Mouse (Mus musculus) adrenal gland, postnatal 14 days (tissue): ENCODE measurements around the gene 1700008O03Rik. TPM values are rescaled to one million over a fixed set of nuclear protein-coding genes. Genes with fewer than 3 reads are reported as not detected.
A peak's percentile ranks its signal among the peaks of the same experiment; 100 is the strongest.

Source experiments
- DNase-seq: peaks from one replicate; pipeline ENCODE4 v3.0.0; 2021; ENCODE audit warnings: mixed read lengths
- total RNA-seq: library from RNA; stranded (reverse); gene quantifications from 2 replicates; pipeline ENCODE4 v1.2.3, GENCODE M21; 2021

The 1700008O03Rik gene
- total RNA-seq, 1 experiment from 2014 or later, result 0.59 TPM

DNA sequence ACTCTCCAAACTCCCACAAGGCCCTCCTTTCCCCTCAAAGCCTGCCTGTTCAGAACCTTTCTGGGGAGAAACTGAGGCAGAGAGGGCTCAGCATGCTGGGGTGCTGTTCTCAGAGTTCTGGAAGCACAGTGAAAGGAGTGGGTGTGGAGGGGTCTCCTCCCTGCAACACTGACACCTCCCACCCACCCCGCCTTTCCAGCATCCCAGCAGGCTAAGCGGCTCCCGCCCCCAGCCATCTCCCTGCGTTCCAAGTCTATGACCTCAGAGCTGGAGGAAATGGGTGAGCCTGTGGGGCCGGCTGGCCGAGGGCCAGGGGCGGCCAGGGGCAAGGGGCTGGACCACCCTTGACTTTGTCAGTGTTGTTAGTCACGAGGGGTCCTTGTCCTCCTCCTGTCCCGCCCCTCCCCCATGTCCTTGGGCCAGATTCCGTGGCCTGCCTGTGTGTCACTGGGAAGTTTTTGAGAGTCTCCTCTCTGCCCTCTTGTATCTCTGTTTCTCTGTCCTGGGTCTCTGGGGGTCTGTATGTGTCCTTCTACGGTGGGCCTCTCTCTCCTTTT lies 42.1 kb downstream of the 1700008O03Rik start:
- peak; percentile 74 for DNase-seq

DNA sequence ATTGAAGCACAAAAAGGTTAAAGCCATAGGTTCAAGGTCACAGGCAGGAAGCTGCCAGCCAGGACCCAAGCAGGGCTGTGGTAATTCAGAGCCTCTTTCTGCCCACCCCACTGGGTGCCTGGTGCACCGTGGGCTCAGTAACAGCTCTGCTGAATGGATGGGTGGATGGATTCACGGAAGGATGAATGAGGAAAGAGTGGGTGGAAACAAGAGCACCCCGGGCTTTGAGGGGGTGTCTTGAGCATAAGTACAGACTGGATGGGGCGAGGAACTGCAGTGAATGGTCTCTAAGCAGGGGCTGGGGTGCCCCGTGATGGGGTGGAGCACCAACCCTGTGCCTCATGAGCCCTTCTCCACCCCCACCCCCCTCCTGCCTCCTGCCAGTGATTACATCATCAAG lies 43.9 kb downstream of the 1700008O03Rik start:
- DNase-seq, result no peak

DNA sequence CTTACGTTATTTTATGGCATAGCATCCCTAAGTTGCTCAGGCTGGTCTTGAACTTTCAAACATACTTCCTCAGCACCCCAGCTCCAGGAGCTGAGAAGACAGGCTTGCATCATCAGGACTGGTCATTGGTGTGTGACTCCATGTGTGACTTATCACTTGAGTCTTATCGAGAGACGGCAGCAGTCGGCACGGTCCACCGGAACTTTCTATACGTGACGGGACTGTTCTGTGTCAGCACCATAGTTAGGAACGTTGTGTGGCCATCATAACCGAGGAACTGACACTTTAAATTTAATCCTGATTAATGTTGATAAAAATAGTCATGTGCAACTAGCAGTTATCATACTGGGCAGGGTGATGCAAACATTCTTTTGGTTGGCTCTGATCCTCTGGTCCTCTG lies 44.5 kb downstream of the 1700008O03Rik start:
- DNase-seq, result no peak

DNA sequence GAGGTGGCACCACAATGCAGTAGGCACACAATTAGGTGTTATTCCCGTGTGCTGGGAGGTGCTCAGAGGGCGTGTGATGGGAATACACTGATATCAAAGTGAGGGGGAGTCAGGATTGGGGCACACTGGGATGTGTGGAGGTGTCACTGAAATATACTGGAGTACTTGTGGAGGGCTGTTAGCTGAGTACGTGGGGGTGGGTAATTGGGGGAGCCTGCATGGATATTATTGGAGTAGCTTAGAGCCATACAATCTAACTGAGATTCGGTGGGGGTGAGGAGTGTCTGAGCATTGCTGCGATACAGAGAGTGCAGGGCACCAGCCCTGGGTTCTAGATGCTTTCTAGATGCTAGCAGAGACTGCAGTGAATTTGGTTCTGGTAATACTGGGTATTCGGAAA lies 45.4 kb downstream of the 1700008O03Rik start:
- DNase-seq, result no peak

DNA sequence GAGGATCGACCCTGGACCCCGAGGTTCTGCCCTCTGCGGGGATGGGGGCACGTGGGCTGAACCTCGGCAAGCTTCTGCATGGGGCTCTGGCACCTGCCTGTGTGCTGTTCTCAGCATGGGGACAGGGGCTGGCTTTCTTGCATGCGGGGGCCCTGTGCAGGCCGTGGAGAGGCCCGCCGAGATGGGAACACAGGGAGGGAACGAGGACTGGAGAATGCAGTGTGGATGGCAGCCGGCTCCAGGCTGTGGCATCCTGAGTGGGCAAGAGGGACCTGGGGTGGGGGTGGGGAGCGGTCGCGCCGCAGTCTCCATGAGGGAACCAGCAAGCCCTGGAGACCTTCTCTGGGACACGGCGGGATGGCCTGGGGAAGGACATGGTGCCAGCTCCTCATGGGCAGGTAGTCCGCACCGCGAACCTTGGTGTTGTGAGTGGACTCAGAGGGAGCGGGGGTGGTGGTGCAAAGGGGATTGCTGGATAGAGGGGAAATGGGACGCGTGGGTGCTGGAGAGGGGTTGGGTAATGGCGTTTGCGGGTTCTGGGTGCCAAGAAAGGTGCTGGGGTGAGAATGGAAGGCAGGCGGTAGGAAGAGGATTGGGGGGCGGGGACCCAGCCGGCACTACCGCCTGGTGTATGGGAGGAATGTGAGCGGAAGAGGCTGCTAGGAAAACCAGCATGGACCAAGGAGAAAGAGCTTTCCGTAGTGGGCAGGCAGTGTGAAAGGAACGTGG lies 48.3 kb downstream of the 1700008O03Rik start:
- no peak for DNase-seq

DNA sequence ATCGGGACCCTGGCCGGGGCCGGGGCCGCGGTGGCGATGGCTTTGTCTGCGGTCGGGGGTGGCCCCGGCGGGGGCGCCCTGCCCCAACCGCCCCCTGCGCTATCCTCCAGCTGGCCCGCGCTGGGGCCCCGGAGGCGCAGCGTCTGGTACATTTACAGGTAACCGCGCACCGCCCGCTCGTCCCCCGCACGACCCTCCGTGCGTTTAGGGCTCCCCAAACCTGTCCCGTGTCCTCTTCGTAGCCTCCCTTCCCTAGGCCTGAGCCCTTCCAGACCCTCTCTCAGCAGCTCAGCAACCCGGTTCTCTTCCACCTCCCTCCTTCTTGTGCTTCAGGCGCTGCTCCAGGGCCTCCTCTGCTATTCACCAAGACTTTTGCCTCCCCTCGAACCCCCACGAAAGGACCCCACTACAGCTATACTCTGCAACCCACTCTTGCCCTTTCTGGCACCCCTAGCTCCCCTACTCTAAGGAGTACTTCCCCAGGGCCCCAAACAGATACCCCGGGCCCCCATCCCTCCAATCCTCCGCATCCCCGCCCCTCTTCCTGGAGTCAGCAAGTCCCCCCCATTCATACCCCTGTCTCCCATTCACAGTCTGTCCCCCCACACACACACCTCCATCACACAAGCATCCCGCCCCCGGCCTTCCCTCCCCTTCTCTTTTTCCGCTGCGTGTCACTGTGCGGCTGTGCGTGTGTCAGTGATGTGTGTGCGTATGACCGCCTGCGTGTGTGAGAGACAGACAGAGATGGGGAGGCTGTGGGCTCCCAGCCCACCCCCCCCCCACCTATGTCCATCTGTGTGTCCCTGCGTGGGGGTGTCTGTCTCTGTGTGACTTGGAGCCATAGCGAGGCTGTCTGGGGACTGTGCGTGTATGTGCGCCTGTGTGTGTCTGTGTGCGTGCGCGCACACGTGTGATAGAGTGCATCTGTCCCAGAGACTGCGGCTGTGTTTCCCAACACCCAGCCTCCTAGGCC lies 49.3 kb downstream of the 1700008O03Rik start:
- no peak for DNase-seq

DNA sequence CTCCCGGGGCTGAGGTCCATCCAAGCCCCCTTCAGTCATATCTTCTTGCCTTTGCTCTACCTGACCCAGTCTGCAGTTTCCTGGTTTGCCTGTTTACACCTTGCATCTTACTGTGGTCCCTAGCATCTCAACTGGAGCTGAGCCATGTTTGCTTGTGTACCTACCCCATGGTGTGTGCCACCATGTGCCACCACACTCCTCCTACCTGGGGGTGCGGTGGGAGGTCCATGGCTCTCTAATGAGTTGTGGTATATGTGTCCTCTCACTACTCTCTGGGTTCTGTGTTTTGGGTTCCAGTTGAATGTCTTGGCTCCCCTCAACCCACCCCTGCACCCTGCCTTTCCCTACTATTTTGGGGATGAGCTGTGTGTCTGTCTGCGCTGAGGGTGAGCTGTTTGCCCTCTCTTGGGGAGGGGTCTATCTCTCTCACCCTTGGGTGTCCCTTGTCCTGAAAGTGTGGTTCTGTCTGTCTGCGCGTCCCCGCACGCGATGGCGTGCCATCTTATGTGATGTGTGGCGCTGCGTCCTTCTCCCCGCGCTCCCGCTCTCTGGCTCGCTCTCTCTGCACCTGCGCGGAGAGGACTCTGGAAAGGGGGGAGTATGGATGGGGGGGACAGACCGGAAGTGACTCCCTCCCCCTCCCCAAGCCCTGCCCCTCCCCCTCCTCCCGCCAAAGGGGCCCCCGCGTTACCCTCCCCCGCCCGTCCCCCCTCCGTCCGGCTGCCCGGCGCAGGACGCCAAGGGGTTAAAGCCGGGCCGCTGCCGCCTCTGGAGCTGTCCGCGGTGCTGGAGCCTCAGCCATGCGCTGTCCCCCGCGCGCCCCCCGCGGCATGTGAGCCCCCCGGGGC lies 50.4 kb downstream of the 1700008O03Rik start:
- peak; percentile 77 for DNase-seq

DNA sequence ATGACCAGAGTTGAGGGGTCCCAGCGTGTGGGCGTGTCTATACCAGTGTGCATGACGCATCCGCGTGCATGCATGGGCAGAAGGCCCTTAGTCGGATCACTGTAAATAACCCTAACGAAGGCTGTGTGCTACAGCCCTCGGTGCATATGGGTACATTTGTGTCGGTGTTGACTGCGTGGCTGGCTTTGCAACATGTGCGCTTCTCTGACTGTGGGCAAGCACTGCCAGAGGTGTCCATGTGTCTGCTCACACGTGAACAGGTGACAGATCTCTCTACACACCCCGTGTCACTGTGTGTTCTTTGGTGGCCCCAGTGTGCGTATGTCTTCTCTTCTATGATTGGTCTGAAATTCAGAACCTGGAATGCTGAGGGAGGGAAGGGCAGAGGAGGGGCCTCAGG lies 51.5 kb downstream of the 1700008O03Rik start:
- DNase-seq, result no peak

DNA sequence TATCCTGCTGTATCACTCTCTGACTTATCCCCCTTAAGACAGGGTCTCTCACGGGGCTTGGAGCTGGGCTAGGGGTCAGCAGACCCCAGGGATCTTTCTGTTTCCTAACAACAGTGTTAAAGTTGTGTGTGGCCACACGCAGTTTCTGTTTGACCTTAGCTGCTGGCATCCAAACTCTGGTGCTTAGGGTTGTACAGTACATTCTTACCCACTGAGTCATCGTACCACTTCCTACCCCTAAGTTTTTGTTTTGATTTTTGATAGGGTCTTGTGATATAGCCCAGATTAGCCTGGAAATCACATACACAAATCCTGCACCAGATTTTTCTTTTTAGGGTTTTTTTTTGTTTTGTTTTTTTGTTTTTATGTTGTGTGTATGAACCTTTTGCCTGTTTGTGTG lies 53.3 kb downstream of the 1700008O03Rik start:
- no peak for DNase-seq

DNA sequence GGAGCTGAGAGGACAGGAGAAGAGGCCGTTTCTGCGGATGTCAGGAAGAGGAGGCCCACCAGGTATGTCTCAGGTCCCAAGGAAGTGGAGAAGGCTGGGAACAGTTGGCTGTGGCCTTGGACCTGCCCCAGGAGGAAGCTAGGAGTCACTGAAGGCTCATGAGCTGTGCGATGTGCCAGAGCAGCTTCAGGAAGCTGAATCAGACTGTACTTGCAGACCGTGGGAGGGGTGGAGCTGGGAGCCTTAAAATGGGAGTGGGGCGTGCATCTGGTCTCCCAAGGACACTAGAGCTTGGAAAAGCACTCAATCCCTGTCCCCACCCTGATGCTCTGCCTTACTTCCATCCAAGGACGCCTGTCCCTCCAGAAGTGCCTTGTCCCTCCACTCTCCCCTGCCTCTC lies 59.0 kb downstream of the 1700008O03Rik start:
- DNase-seq, result no peak

DNA sequence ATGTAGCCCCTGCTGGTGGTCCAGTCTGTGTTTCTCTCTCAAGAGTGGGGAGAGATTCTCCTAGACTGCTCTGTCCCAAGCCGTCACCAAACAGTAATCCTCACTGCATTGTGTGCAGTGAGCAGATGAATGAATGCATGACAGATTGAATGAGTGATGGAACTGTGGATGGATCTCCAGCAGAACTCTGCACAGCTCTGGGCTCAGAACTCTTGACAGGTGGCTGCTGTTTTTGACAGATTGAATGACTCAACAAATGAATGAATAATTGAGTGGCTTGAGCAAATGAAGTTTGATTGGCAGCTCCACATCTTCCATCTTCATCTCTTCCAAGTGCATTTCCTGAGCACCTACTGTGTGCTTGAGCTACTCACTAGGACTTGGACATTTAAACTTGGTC lies 63.3 kb downstream of the 1700008O03Rik start:
- DNase-seq, result no peak

DNA sequence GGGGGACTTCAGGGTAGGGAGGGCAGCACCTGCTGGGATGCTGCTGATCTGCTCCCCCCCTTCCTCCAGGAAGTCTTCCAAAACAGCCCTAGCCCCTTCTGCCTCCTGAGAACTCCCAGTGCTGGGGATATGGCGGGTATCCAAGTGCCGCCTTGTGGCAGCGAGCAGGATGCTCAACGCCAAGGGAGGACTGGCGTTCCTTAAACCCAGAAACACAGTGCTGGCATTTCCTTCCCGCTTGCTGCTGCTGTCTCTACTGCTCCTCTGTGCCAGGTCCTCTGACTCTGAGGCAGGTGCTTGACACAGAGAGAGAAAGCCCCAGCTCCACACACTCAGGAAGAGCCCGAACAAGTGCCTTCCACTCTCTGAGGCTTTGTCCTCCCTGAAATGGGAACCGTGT lies 64.7 kb downstream of the 1700008O03Rik start:
- DNase-seq, result no peak

DNA sequence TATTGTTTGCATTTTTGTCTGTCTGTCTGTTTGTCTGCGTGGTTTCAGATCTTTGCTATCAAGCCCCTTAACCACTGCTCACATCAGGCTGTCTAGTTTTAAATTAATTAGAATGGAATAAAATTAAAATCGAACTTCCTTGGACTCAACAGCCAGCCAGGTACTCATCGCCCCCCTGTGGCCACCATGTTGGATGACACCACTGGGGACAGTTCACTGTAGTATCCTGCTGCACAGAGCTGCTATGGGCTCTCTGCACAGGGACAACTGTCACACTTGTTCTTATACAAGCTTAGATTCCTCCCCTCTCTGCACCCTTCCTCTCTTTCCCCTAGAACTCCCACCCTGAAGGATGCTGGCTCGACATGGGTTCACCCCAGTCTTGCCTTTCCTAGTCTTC lies 67.7 kb downstream of the 1700008O03Rik start:
- peak; percentile 61 for DNase-seq

DNA sequence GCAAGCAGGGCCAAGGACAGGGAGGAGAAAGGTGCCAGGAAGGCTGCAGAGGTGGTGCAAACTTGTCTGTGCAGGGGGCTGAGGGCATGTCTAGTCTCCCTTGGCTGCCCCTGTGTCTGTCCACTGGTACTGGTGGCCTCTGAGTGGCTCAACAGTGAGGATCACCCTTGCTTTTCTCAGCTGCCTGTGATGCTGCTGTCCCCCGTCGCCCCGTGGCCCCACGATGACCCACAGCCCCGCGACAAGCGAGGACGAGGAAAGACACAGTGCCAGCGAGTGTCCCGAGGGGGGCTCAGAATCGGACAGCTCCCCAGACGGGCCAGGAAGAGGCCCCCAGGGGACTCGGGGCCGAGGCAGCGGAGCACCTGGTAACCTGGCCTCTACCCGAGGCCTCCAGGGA lies 73.1 kb downstream of the 1700008O03Rik start:
- no peak for DNase-seq

DNA sequence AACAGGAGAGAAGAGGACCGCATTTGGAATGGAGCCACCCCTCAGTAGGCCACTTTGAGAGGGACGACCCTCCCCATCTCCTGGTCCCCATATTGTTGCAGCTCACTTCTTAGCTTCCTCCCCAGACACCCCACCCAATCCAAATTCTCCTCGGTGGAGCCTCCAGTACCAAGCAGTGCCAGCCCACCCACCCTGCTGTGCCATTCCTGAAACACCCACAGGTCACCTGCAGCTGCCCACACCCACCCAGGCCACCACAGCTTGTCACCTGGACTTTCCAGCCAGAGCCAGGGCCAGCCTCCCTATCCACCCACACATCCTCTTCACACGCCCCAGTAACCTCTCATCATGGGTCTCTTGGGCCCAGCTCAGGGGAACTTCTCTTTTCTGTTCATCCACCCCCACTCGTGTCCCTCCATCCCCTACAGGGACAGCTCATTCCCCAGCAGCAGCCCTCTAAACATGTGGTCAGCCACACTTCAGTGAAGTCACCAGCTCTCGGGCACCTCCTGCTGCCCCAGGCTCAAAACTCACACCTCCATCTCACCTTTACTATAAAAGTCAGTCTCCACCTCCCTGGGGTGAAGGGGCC lies 73.8 kb downstream of the 1700008O03Rik start:
- no peak for DNase-seq

DNA sequence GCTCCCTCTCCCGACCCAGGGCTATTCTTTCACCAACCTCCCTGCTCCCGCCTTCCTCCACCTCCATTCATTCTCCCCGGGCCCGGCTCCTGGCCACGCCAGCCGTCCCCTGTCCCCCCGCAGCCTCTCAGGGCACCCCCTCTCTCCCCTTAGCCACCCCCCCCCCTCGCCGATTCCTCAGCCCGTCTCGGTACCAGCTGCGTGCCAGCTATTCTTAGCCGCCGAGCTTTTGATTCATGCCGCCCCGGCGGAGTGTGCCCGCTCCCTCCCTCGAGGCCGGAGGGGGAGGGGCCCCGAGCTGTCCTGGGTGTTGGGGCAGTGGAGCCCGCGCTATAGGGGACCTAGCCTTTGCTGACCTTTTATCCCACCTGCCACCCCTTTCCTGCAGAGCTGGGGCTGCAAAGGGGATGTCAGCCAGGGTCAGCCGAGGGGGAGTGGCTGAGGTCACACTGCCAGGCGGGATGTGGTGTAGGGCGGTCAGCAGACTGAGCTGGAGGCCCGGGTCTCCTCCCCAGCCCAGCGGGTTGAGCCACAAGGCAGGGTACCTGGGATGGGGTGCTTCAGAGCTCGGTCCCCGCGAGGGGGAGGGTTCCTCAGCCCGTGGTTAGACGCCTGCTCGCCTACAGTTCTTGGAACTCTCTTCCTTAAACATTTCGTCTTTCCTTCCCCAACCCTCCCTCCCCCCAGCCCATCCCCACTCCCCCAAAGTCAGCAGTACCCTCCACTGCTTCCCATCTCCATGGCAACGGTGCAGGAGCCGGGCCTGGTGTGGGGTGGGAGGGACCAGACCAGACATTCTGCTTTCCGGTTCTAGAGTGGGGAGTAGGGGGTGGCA lies 74.5 kb downstream of the 1700008O03Rik start:
- DNase-seq, result peak; percentile 74

DNA sequence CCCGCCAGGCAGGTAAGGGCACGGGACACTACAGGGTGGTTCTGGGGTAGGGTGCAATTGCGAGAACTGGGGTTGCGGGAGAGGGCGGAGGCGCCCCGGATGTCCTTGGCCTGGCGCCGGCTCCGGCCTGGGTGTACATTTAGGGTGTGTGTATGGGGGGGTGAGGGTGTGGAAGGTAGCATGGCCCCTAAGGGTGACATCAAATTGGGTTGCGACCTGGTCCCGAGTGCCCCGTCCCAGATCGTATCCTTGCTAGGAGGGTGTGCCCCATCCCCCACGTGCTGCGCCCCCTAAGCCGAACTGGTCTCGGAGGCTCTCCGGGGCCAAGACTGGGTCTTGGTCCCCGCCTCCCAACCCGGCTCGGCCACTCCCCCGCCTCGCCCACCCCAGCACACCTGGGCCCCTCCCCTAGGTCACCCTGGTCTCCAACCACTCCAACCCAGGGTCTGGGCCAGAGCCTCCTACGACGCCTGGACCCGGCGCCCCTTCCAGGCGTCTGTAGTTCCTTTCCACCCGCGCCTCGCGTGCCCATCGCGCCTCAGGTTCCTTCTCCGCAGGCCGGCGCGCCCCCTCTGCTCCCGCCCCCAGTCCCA lies 75.2 kb downstream of the 1700008O03Rik start:
- peak; percentile 19 for DNase-seq
